Mouse (Mus musculus) lung, adult 2 months (tissue): ENCODE measurements around the gene Dkc1.

Experiments used
- CTCF ChIP-seq: fragments of 200-500 bp; IDR thresholded peaks from 2 replicates; pipeline ENCODE4 v1.5.1; 2011; ENCODE audit warnings: mild to moderate bottlenecking, low read length, control low read depth; ENCODE audit not compliant: insufficient read depth
- POLR2A ChIP-seq: fragments of 200-500 bp; IDR thresholded peaks from 2 replicates; pipeline ENCODE4 v1.6.1; 2011; ENCODE audit warnings: low read depth, mild to moderate bottlenecking, control low read depth, low read length, borderline replicate concordance; ENCODE audit errors: extremely low read depth

DNA sequence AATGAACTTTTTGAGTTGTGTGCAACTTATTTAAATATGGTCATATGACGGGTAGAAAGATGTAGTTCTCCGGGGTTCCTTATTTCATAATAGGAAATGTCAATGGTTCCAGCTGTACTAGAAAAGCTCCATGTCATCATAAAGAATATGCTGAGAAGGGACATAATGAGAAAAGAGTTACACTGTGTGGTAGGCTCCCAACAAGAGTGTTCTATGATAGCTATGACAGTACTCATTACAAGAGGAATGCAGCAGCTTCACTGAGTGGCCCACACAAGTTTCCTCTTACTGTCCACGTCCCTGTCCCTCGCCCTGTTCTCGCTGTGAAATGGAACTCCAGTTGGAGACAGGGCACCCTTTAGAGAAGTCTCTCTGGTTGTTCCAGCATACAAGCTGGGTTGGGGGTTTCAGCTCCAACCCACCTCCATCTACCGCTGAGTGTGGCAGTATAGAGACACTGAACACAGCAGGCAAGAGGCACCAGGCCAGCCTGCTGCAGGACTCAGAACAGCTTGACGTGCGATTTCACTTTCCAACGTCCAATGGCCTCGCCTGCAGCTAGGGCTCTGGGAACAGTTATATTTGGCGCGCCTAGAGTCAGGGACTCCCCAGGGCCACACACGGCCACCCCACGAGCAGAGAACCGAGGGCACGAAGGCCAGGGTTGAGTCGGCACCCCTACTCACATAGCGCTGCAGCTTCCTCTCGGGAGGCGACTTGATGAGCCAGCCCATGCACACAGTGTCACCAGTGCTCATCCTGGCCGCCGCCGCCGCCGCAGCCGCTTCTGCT, 11.5 kb upstream of the Dkc1 start:
- TF ChIP-seq CTCF (no peak), POLR2A (no peak)
